Mouse (Mus musculus) heart, adult 2 months (tissue): ENCODE data around the gene Cox10.

Experiments used
- CTCF ChIP-seq: fragments of 200-600 bp; IDR thresholded peaks from 2 replicates; pipeline ENCODE4 v1.8.1; 2022; ENCODE audit warnings: antibody characterized with exemption, mild to moderate bottlenecking, moderate library complexity
- EP300 ChIP-seq: fragments of 200-500 bp; IDR thresholded peaks from 2 replicates; pipeline ENCODE4 v1.6.1; 2011; ENCODE audit warnings: low read depth, low read length, control low read depth; ENCODE audit not compliant: insufficient read depth
- POLR2A ChIP-seq: fragments of 200-500 bp; IDR thresholded peaks from 2 replicates; pipeline ENCODE4 v1.6.1; 2011; ENCODE audit warnings: mild to moderate bottlenecking, low read depth, low read length, control low read depth; ENCODE audit not compliant: insufficient read depth

GRCm38 (mm10) chr11:64039600-64039999 lies 39.7 kb downstream of the Cox10 start:
- TF ChIP-seq POLR2A (no peak), EP300 (no peak), CTCF (no peak)
